Mouse (Mus musculus) cerebellum, postnatal 10 days (tissue): ENCODE results near the gene Tnfrsf25.
A peak's percentile ranks its signal among the peaks of the same experiment; 100 is the strongest.

Source experiments
- DNase-seq, 2 experiments: peaks; one replicate each; pipeline ENCODE4 v3.0.0; 2021; ENCODE audit warnings: mixed read lengths in 2 of 2

Tnfrsf25 gene

DNA sequence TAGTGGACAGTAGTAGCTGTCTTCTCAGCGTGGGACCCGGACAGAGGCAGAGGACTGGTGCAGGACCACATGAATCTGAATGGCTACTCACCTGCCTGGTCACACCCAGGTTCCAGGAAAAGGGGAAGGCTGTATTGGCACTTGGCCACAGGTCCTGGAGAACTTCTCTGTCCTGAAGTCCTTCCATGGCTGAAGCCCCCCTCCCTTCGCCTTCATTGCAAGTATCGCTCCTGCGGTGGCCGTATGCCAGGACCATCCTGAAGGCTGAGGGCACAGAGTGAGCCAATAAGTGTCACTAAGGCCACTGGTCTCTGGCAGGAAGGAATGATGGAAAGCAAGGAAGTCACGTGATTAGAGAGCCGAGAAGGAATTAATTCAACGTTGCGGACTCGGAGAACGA lies 21.5 kb upstream of the Tnfrsf25 start:
- DNase-seq: no peak

DNA sequence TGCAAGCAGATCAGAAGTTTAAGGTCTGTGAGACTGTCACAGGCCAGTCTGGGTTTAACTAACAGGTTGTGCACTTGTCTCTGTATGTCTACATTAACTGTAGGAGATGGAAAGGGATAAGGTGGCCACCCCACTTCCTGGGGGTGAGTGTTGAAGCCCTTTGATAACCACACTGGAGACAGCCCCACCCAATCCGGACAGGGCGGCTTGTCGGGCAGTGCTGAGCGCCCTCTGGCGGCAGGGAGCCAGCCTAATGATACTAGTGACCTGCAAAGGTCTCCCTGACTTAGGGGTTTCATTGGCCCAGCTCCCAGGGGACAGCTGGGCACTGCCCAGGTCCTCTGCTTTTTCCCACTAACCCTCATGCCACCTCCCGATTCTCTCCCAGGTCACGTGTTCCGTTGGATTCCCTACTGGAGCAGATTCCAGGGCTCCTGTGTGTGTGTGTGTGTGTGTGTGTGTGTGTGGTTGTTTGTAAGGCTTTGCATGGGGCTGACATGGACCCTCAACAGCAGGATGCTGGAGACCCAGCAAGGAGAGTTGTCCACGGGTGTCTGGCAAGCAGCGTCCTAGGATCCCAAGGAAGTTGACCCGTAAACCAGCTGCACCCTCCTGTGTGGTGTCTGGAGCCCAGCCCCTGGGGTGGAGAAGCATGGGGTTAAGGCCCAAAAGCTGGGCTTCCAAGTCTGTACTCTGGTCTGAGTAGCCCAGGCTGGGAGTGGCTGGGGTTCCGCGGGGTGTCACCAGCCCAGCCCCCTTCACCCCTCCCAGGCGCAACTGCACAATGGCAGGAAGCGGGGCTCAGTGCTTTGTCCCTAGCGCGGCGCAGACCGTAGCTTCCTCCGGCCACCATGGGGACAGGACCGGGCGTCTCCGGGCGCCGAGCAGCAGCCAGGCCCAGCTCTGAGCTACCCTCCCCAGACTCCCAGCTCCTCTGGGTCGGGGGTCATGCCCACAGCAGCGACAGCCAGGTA lies 19.5 kb upstream of the Tnfrsf25 start:
- peak; percentile 82 to 83 for DNase-seq

DNA sequence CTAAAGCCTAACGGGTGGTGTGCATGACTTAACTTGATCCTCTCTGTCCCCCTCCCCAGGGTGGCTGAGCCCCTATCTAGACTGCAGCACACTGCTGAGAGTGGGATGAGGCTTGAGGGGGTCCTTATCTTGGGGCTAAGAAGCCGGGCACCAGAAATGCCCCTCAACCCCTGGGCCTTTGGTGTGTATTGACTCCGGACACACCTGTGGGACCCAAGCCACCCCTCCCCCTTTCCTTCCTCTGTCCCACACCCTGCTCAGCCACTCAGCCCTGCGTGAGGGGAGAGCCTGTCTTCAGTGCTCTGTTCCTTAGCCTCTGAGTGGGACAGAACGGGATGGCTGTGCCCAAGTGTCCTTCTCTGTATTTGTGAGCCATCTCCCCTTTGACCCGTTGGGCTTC lies 18.8 kb upstream of the Tnfrsf25 start:
- no peak for DNase-seq

DNA sequence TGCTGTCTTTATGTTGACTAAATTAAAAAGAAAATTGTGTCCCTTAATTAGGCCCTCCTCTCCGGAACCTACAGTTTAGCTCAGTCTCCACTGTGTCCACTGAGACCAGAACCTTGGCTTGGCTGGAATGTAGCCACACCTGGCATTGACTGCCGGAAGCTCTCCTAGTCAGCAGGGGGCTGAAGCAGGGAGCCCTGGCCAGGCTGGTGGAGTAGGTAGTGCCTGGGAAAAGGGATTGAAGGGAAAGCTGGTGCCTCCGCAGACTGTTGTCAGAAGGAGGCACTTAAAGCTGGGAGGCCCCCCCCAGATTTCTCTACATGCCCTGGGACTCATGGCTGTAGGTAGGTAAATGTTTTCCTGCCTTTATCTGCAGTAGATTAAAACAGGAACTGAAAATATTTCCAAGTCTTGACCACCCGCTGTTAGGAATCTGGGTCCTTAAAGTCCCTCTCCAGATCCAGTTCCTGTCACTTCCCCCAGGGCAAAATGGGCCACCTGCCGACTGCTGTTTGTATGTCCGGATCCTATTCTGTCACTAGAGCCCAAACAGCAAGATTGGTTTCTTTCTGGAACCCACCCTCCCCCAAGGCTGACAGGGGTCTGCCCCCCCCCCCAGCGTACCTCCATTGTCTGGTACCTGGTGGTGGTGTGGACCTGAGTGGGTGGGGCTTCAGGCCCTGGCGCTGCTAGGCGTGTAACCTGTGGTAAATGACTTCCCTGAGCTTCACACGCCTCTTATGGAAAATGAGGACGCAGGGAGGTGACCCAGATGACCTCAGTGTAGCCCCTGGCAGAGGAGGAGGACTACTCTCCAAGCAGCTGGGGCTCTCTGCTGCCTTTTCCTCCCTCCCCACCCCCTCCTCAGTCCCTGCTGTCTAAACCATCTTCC lies 17.6 kb upstream of the Tnfrsf25 start:
- DNase-seq: peak; percentile 47 to 53

DNA sequence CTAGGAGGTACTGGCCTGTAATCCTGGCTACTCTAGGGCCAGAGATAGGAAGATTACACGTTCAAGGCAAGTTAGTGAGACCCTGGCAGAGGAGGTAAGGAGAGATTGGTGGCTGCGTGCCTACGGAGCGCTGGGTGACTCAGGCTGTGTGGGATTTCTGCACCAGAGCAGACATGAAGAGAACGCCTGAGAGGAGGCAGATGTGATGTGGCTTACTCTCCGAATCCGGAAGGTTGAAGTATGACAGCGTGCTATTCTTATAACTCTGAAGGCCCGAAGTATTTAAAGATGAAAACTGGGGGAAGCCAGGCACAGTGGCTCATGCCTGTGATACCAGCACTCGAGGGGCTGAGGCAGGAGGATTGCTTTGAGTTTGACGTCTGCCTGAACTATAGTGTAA lies 15.2 kb upstream of the Tnfrsf25 start:
- DNase-seq: no peak

DNA sequence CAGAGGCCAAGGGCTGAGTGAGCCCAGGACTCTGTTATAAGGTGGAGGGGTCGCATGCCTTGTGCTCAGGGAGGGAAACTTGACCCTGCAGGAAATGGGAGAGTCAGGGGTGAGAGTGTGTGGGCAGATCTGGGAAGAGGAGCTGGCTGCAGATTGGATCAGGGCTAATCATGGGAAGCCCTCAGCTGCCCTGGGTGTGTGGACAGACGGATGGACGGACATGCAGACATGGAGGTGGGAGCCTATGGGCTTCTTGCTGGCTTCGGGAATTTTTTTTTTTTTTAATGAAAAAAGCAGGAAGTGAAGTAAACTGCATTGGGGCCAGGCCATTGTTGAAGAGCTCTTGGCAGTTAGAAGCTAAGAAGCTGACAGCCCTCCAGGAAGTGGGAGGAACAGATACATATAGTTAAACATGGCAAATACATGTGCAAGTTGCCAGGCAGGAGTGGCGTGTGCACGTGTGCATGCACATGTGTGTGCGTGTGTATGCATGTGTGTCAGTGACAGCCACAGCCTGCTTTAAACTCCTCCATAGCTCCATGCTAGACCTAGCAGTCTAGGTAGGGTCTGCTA lies 14.6 kb upstream of the Tnfrsf25 start:
- no peak for DNase-seq

DNA sequence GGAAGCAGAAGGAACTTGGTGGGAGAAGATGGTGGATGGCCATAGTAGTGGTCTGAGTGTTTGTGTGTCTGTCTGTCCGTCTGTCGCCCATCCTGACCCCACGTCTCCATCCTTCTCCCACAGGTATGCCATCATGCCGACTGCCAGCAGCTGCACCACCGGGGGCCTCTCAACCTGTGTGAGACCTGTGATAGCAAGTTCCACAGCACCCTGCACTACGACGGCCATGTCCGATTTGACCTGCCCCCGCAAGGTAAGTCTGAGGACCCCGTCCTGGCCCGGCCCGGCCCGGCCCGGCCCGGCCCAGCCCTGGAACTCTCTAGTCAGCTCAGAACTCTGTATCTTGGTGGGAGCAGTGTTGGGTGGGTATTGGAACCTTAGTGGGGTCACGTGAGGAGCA lies 13.8 kb upstream of the Tnfrsf25 start:
- no peak for DNase-seq

DNA sequence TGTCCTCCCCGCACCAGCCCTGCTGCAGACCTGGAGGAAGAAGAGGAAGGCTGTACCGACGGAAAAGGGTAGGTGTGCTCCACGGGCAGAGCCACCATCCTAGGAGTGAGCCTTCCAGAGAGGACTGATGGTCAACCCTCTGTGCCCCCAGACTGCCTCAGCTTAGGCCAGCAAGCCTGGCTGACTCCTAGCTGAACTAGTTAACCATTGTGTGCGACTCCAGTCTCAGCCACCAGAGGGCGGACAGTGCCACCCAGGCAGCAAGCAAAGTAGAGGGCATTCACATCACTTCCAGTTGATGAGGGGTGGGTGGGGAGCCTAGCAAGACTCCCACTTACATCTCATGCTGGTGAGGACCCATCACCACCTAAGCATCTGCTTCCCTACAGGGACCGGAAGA lies 12.7 kb upstream of the Tnfrsf25 start:
- DNase-seq: peak; percentile 87 to 90

DNA sequence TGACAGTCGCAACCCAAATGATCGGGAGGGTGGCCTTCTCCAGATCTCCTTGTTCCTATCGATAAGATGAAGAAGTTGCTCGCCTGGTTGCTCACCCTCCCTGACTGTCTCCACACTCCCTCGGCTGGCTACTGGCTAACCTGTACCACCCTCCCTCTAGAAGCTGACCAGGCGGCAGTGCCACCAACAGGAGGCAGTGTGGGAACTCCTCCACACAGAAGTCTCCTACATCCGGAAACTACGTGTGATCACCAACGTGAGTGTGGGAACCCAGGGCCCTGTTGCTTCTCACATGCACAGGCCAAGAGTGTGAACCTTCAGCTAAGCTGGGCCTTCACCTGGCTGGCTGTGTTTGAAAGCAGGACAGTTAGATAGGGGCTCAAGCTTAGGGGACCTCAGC lies 9.0 kb upstream of the Tnfrsf25 start:
- no peak for DNase-seq

DNA sequence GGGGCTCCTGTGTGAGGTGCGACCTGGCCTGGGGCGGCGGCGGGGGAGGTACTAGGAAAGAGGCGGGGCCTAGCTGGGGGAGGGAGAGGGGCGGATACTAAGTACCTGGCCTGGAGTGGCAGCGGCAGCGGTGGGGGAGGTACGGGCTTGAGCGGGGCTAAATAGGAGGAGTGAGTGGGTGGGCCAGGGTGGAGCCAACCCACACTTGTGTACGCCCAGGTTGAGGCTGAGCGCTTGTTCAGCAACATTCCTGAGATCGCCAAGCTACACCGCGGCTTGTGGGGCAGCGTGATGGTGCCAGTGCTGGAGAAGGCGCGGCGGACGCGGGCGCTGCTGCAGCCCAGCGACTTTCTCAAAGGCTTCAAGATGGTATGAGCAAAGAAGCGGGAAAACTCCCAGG lies 8.2 kb upstream of the Tnfrsf25 start:
- no peak for DNase-seq

DNA sequence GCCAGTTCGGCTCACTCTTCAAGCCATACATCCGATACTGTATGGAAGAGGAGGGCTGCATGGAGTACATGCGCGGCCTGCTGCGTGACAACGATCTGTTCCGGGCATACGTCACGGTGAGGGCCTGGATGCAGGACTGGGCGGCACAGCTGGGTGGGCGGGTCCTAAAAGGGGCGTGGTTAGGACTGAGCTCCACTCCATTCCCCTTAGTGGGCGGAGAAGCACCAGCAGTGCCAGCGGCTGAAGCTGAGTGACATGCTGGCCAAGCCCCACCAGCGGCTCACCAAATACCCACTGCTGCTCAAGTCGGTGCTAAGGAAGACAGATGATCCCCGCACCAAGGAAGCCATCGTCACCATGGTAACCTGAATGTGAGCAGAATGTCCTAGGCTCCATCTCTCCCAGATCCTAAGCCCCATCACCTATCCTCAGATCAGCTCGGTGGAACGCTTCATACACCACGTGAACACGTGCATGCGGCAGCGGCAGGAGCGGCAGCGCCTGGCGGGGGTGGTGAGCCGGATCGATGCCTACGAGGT lies 7.7 kb upstream of the Tnfrsf25 start:
- DNase-seq: peak; percentile 73 to 79

DNA sequence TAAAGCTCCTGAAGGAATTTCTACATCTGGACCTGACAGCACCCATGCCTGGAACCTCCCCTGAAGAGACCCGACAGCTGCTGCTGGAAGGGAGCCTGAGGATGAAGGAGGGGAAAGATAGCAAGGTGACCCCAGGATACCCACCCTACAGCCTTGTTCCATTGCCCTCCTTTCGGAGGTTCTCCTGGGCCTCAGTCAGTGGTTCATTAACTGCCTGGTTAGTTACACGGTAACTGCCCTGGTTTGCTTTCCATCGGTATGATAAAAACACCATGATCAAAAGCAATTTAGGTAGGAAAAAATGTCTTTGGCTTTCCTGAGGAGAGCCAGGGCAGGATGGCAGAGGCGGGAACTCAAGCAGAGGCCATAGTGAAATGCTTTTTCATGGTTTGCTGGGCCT lies 7.1 kb upstream of the Tnfrsf25 start:
- DNase-seq: no peak

DNA sequence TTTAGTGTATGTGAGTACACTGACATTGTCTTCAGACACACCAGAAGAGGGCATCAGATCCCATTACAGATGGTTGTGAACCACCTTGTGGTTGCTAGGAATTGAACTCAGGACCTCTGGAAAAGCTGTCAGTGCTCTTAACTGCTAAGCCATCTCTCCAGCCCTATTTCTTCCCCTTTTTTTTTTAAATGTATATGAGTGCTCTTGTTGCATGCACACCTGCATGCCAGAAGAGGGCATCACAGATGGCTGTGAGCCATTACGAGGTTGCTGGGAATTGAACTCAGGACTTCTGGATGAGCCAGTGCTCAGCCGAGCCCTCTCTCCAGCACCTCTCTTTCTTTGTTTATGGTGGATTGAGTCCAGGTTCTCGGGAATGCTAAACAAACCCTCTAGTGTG lies 6.2 kb upstream of the Tnfrsf25 start:
- DNase-seq: no peak

DNA sequence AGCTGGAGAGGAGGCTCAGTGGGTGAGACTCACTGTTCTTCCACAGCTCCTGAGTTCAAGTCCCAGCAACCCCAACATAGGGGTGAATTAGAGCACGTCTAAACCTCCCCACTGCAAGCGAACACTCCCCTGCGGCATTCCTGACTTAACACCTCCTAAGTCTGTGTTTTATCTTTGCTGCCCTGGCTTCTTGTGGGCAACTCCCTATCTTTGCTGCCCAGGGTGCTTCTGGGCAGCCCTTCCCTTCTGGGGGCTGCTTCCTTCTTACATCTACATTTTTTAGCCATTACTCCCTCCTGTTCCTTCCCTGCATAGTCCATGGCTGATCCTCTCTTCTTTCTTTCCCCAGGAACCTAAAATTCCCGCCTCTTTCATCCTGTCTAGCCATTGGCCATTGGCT lies 5.0 kb upstream of the Tnfrsf25 start:
- DNase-seq: no peak

DNA sequence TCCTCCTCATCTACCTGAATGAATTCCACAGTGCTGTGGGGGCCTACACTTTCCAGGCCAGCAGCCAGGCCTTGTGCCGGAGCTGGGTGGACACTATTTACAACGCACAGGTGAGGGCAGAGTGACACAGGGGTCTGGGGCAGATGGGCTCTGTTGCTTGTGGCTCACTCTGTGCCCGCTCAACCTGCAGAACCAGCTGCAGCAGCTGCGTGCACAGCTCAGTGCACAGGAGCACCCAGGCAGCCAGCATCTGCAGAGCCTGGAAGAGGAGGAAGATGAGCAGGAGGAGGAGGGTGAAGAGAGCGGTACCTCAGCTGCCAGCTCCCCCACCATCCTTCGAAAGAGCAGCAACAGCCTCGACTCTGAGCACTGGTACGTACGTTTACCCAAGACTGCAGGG lies 3.4 kb upstream of the Tnfrsf25 start:
- no peak for DNase-seq

DNA sequence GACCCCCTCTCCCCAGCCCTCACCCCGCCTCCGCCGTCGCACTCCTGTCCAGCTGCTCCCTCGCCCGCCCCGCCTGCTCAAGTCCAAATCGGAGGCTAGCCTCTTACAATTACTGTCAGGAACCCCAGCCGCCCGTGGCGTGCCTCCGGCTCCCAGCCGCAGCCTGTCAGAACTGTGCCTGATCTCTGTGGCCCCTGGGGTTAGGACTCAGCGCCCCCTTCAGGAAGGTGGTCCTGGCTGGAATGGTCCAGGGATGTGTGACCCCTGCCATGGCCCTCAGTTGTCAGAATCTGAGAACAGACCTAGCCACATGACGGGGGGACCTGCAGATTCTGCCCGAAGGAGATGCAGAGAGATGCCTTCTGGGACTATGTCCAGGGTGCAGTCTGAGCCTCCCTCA lies 1.7 kb upstream of the Tnfrsf25 start:
- no peak for DNase-seq

DNA sequence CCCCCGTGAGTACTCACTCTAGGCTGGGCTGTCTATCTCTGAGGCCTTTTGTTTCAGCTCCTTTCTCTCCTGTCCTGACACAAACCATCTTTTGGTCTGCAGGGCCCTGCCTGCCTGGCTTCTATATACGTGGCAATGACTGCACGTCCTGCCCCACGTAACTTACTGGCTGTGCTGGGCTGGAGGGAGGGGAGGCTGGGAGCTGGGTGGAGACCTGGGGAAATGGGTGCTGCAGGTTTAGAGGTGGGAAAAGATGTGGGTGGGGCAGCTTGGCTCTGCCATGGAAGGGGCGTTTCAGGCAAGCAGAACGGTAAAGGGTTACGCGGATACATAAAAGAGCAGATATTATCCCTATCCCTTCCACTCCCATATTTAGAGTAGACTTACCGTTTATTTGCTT lies 1.8 kb downstream of the Tnfrsf25 start:
- DNase-seq: no peak

DNA sequence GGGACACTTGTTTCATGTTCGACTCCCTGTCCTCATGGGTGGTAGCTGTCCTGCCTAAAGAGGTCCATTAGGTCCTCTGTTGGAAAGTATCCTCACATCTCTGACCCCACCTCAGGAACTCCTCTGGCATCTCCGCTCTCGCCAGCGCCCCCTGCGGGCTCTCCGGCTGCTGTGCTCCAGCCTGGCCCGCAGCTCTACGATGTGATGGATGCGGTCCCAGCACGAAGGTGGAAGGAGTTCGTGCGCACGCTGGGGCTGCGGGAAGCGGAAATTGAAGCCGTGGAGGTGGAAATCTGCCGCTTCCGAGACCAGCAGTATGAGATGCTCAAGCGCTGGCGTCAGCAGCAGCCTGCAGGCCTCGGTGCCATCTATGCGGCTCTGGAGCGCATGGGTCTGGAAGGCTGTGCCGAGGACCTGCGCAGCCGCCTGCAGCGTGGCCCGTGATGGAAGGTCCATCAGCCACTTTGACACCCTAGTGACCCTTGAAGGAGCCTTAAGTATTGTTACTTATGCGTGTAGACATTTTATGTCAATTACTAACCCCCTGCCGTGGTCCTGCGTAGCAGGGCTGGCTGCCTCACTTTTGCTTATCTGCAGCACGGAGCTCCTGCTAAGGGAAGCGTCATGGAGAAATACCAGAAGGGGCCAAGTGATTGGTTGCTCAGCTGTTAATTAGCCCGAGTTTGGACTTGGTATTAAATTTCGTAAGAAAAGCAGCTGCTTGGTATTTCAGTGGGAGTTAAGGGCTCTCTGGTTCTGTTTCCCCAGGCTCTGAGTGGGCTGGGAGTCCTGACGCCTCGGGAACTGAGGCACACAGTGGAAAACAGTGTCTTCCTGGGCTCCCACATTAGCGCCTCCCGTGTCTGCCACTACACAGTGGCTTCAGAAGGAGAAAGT lies 3.9 kb downstream of the Tnfrsf25 start:
- peak; percentile 63 to 72 for DNase-seq

DNA sequence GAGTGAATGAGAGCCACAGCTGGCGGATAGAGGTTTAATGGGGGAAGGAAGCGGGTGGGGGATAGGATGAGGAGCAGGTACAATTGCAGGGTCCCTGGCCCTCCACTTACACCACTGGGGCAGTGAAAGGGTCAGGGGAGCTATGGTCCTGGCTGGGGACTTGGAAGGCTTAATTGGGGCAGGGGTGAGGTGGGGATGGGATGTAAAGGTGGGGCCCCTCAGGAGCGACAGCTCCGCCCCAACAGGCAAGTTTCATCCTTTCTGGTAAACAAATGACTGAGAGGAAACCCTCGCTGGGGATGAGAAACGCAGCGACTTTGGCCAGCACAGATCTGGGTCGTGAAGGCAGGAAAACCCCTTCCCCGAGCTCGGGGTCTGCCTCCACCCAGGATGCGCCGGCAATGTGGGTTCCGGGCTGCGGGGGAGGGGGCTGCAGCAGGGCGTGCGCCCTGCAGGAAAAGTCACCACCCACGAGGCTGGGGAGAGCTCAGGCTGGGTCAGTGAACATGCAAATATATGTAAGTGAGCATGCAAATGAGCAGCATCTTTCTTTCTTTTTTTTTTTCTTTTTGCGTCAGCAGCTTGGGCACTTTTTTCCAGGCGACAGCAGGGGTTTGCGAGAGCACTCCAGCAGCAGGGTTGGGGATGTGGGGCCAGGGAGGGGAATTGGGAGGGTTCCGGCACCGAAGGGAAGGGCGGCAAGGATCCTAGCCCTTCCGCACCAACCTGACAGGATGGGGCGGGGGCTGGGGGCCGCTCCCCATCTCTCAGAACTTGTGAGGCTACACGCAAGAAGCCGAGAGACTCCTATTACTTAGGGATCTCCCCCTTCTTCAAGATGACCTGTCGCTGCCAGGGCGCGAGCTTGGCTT lies 4.8 kb downstream of the Tnfrsf25 start:
- DNase-seq: no peak

DNA sequence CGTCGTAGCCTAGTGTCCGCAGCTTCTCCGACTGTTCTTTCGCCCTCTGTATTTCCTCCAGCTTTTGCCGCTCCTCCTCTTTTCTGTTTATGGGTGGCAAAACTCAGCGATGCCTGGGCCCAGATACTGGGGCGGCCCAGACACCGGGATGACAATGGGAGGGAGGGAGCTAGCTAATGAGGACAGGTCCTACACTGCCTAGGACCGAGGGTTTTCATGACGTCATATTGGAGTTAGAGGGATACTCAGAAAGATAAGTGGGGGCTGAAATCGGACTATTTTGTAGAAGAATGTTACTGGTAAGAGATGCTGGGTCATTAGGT lies 5.4 kb downstream of the Tnfrsf25 start:
- no peak for DNase-seq

DNA sequence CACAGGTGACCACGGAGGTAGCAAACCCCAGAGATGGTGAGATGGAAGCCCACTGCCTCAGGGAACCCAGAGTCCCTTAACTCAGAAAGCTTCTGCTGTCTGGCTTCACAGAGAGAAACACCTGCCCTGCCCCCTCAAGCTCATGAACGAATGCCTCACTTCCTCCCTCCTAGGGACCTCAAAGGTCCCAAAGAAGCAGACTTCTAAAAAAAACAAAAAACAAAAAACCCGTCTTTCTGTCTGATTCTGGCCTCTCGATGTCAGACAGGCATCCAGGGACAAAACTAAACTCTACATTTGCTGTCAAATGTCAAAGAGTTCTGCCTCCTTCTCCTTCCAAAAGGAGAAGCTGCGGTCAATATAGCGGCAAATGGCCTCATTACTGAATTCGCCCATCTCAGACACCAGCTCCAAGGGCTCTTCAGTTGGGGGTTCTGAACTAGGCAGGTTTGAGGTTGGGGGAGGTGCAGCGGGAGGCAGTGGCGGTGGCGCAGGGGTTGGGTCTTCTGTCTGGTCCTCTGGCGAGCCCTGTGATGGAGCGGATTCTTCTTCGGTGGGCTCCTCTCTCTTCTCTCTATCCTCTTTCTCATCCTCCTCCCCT lies 8.7 kb downstream of the Tnfrsf25 start:
- no peak for DNase-seq
